Mouse (Mus musculus): ENCODE measurements around the gene Slc29a4.
A peak's percentile ranks its signal among the peaks of the same experiment; 100 is the strongest.

Slc29a4 gene

DNA sequence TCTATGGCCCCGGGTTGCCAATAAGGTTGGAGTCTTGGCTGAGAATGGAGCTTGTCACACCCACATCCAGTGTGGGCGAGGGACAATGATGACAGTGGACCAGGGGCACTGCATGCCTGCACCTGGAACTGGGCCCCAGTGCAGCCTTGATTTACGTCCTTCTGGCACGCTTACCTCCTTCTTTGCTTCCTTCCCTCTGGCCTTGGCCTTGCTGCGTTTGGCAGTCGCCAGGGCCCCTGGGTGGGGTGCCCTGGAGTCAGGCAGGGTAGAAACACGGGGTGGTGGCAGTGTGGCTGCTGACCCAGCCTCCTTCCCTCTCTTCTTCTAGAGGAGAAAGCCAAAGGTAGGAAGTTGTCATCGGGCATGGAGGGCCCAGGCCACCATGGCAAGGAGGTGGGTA lies 47.6 kb downstream of the Slc29a4 start:
- DNase-seq (ENCODE audit: low spot score in 2 of 2): no peak

DNA sequence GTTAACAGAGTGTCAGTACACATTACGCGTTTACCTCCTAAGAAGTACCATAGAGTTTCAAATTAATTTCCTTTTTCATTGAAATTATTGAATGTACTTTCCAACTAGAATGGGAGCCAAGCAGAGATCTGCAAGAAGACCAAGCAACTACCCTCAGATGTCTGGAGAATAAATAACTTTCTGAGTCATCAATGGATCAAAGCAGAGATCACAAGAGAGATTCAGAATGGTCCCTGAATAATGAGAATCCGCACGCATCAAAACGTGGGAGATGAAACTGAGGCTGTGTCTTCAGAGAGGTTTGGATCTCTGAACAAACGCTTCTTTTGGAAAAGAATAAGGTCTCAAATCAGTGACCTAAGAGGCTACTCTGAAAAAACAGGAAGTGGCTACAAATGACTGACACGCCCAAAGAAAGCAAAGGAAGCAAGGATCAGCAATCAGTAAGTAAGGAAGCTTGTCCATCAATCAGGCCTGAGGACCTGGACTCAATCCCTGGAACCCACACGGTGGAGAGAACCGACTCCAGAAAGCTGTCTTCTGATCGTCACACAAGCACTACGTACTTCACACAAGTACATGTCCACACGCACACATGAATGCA lies 54.8 kb downstream of the Slc29a4 start:
- no peak for DNase-seq (ENCODE audit: low spot score in 2 of 2)

DNA sequence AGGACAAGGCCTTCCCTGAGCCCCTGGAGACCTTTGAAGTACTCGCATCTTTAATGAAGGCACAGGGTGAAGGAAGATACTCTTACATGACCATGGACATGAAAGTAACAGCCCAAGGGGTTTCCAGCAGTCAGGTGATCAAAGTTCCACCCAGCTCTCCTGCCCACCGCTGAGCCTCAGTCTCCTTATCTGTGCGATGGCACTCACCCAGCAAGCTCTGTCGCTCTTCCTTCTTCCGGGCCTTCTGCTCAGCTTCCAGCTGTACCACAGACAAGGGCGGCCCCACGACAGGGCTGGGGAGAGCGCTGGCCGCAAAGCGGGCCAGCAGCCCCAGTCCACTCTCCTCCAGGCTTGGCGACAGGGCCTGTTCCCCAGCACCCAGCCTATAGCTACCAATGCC lies 57.9 kb downstream of the Slc29a4 start:
- no peak for DNase-seq (ENCODE audit: low spot score in 2 of 2)

DNA sequence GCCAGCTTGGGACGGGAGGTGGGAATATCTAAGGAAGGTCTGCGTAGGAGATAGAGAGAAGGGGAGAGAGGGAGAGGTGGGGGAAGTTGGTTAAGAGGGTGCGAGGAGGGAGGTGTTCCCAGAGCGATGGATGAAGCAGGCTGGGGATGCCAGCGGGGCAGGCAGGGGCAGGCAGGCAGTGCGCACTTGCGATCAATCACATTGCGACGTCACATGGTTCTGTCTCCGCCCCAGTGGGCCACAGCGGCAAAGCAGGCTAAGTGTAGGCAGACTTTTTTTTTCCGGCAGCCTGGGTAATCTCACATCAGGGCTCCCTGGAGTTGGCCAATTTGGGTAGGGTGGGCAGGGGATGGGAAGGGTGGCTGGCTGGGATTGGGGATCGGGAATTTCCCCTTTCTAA lies 59.9 kb downstream of the Slc29a4 start:
- no peak for DNase-seq (ENCODE audit: low spot score in 2 of 2)

DNA sequence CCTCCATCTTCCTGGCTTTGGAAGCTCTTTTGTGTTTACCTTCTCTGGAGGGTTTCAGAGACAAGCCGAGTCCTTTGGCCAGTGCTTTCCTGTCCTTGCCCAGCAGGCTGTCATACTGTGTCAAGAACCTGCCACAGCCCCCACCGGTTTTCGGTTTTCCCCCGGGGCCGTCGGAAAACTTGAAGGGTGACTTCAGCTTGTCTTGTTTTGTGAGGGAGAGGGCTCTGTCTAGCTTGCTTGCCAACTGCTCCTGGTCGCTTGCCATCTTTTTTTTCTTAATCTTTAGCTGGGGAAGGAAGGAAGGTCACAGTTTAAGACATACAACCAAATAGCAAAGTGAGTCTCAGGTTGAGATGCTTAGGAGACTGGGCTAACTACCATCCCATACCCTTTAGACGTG lies 67.5 kb downstream of the Slc29a4 start:
- DNase-seq (ENCODE audit: low spot score in 2 of 2): no peak

DNA sequence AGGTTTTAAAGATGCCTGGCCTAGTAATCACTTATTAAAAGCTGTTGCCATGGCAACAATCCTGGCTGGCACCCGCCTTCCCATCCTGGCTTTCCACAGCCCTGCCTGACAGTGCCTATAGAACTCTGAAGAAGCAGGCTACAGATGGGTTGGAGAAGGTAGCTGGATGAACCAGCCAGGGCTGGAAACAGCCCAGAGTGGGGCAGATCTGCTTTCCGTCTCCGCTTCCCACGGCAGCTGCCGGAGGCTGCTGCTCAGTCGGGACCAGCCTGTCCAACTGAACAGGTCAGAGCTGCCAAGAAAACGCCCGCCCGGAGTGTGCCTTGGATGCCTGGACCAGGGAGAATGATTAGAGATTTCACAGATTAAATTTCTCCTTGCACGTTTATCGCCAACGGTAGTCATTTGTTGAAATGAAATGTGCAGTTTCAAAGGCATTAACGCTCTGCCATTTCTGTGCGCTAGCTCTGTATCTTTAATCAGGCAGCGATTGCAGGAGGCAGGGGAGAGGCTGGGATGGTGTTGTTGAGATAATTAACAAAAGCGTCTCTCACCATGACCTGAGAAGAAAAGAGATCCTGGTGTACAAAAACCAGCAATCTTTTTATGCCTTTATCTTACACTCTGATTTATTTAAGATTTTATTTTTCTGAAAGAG lies 69.1 kb downstream of the Slc29a4 start:
- DNase-seq (ENCODE audit: low spot score in 2 of 2): no peak

DNA sequence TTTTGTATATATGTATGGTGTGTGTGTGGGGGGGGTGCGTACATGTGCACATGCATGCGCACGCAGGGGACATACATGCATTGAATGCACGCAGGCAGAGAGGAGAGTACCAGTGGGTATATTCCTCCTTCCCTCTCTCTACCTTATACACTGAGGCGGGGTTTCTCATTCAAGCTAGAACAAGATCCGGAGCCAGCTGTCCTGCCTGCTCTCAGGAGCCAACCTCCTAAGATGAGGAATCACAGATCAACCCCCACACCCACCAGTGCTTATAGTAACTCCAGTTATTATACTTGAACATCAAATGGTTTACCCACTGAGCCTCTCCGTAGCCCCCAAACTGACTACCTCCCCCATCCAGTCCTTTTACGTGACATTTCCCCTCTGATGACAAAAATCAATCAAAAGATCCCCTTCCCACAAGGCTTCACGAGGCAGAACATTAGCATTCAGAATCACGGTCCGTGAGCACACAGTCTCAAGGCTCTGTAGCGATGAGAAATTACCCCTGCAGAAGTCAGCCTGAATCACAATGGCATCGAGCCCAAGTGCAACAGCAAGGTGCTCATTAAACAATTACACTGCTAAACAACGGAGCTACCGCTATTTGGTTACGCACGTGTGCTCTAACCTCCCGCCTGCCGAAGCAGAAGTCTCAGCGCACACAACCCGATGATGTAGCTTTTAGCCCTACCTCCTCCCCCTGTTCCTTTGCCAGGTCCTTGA lies 69.9 kb downstream of the Slc29a4 start:
- no peak for DNase-seq (ENCODE audit: low spot score in 2 of 2)

DNA sequence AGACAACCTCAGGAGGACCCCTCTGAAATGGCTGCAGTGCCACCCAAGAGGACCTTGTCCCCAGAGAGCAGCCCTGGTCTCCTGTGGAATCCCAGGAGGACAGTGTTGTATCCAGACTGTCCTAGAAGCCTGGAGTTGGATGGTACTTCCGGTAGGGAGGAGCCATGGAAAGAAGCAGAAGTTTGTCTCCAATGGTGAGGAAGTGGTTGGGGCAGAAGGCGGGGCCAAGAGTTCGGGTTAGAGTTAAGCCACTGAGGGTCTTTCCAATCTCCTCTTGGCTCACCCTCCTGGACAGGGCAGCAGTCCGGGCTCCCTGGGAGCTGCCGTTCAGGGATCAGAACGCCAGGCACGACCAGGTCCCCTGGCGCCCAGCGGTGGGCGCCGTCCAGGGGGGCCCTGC lies 72.0 kb downstream of the Slc29a4 start:
- no peak for DNase-seq (ENCODE audit: low spot score in 2 of 2)

DNA sequence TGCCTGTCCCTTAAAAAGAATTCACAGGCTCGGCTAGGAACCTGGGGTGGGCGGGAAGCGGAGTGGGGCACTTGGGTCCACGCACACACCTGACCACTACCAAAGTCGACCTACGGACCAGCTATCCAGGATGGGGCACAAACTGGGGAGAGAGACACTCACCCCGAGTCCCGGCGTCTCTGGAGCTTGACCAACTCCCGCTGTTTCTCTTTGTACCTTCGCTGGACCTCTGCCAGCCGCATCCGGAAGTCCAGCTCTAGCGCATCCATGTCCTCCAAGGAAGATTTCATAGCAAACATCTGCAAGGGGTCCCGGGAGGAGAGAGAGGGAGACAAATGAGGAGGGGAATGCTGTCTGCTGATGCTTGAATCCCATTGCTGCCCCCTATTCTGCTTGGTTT lies 72.6 kb downstream of the Slc29a4 start:
- DNase-seq (ENCODE audit: low spot score in 2 of 2): no peak

DNA sequence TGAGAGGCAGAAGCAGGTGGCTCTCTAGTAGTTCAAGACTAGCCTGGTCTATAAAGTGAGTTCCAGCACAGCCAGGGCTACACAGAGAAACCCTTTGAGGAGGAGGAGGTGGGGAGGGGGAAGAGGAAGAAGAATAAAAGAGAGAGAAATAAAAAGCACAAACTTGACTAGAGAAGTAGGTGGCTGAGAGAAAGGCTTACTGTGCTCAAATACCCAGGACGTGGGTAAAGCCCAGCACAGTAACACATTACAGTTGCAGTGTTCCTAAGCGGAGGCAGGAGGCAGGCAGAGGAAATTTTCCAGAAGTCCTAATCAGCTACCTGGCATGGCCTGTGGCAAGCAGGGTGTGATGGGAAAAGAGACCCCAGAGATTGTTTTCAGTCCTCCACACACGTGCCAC lies 74.4 kb downstream of the Slc29a4 start:
- DNase-seq (ENCODE audit: low spot score in 2 of 2): no peak

DNA sequence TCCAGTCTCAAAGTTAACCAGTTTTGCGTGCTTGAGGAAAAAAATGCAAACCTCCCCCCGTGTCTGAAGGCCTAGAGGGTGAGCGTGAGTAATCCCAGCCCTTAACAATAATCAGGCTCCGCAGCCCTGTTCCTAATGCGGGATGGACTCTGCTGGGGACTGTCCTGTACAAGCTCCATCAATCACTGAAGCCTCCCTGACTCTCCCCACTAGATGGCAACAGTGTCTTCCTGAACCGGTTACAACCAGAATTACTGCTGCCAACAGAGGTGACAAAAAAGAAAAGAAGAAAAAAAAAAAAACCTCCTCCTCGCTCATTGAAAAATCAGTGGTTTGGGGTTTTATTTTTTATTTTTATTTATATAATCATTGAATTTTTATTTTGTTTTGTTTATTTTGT lies 75.6 kb downstream of the Slc29a4 start:
- DNase-seq (ENCODE audit: low spot score in 2 of 2): peak; percentile 55 to 58

DNA sequence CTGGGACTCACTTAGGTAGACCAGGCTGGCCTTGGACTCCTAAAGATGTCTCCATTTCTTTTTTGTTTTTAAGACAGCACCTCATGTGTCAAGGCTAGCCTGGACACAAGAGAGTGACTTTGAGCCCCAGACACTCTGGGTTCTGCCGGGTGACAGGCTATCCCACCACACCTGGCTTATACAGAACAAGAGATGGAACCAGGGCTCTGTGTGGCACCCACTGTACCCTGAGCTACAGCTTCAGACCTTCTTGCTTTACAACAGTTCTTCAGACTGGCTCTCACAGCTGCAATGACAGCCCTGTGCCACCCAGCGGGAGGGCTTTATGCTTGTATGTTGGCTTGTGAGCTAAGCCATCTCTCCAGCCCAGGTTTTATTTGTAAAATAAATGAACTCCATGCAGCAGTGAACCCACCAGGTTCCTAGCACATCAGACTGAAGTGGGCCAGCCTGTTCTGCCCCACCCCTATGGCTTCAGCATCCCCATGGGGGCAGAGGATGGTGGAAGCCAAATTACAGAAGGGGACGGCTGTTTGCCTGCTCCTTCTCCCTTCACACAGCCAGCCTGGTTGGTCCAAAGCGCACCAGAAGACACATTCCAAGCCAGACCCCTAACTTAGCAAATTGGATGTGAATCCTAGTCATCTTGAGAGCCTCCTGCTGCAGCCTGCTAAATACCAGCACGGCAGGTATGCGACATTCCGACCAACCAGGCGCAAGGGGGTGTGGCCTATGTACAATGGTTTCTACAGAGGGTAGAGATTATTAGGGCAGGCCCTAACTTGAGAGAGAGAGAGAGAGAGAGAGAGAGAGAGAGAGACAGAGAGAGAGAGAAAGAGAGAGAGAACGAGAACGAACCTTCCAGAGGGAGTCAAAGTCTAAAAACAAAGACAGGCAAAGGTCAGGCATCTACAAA lies 76.3 kb downstream of the Slc29a4 start:
- no peak for DNase-seq (ENCODE audit: low spot score in 2 of 2)

DNA sequence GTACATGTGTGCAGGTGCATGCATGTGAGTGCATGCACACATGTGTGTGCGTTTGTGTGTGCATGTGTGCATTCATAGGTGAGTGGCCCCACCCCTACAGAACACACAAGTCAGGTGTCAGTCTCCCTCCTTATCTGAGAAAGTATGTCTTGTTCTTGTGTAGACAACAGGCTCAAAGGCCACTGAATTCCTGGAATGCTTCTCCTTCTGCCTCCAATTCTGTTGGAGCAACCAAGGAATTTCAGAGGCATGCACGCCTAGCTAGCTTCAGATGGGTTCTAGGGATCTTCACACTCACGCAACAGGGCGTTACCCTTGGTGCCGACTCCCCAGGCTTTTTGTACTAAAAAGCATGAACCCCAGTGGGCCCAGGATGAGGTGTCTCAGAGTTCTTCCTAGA lies 77.3 kb downstream of the Slc29a4 start:
- no peak for DNase-seq (ENCODE audit: low spot score in 2 of 2)

DNA sequence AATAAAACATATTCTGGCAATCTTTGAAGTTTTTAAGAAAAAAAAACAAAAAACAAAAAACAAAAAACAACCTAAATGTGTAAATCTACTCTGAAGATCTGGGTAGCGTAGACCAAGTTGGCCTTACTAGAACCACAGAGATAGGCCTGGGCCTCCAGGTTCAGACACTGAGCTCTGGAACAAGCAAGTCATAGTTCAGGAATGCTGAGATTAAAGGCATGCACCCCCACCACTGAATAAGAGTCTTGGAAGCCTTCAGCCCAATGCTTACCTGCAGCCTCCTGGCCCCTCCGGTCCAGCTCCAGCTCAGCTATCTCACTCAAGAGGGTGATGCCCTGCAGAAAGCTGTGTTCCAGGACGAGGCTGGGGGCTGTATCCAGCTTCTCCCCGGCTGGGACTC lies 78.7 kb downstream of the Slc29a4 start:
- no peak for DNase-seq (ENCODE audit: low spot score in 2 of 2)

DNA sequence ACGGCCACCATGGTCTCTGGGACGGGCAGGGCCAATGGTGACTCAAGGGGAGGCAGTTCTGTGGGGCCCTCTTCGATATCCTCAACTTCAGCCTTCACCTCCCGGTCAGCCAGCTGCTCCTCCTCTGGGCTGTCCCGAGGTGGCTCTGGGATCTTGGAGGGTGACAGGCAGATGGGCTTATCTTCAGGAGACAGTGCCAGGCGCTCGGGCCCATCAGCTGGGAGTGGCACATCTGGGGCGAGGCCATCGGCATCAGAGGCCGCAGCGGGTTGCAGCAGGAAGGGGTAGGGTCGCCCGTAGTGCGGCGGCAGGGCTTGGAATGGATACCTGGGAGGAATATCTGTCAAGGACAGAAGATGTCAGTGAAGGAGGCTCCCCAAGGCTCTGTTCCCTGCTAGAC lies 79.7 kb downstream of the Slc29a4 start:
- DNase-seq (ENCODE audit: low spot score in 2 of 2): peak in 1 of 2 experiments; percentile 18

Measured in spleen, postnatal 36 days (tissue).